Mouse (Mus musculus) stomach, embryonic 16.5 days (tissue): ENCODE data around the gene Nrip1. TPM values are rescaled to one million over a fixed set of nuclear protein-coding genes. Genes with fewer than 3 reads are reported as not detected.

Source experiments
- ATAC-seq: fragments of 200-750 bp; cut with Nextera tagmentation; 2 replicates; pipeline ENCODE4 v1.8.0; 2017; ENCODE audit warnings: moderate number of reproducible peaks, moderate TSS enrichment; ENCODE audit not compliant: insufficient read depth, low FRiP score
- H3K27ac ChIP-seq: fragments of 300-500 bp; sonication (generic); 2 replicates; pipeline ENCODE4 v1.5.1; 2014; ENCODE audit warnings: low read length
- H3K27me3 ChIP-seq: fragments of 300-500 bp; sonication (generic); 2 replicates; pipeline ENCODE4 v1.6.1; 2014; ENCODE audit warnings: low read length, control low read depth, mixed read lengths; ENCODE audit not compliant: control insufficient read depth, insufficient read depth
- H3K36me3 ChIP-seq: fragments of 300-500 bp; sonication (generic); 2 replicates; pipeline ENCODE4 v1.6.1; 2014; ENCODE audit warnings: low read length; ENCODE audit not compliant: control insufficient read depth, insufficient read depth
- H3K4me1 ChIP-seq: fragments of 300-500 bp; sonication (generic); 2 replicates; pipeline ENCODE4 v1.6.1; 2014; ENCODE audit warnings: low read length, control low read depth, mixed read lengths; ENCODE audit not compliant: control insufficient read depth, insufficient read depth
- H3K4me2 ChIP-seq: fragments of 300-500 bp; sonication (generic); 2 replicates; pipeline ENCODE4 v1.6.1; 2014; ENCODE audit warnings: low read depth, low read length, mixed read lengths
- H3K4me3 ChIP-seq: fragments of 300-500 bp; sonication (generic); replicated peaks from 2 replicates; pipeline ENCODE4 v1.5.1; 2014; ENCODE audit warnings: mild to moderate bottlenecking, low read length
- H3K9ac ChIP-seq: fragments of 300-500 bp; sonication (generic); 2 replicates; pipeline ENCODE4 v1.6.1; 2014; ENCODE audit warnings: low read length
- H3K9me3 ChIP-seq: fragments of 300-500 bp; sonication (generic); replicated peaks from 2 replicates; pipeline ENCODE4 v1.6.1; 2016; ENCODE audit warnings: low read length, control low read depth; ENCODE audit not compliant: control insufficient read depth
- WGBS: fragments of 180-500 bp; shearing (Covaris S2); extraction: QIAGEN DNeasy Blood & Tissue Kit; methylation state at CpG from one replicate; pipeline ENCODE4 v1.1.7; 2014; 5-methylcytosine and 5-hydroxymethylcytosine counted together
- polyA plus RNA-seq: library from polyadenylated mRNA; unstranded; fragments of >200 nt; fragmentation: Nextera tagmentation; extraction: Ambion mirVana; gene quantifications from 2 replicates; pipeline ENCODE4 v1.2.1, GENCODE M21; 2015

The Nrip1 gene
- polyA plus RNA-seq, 1 experiment from 2014 or later: 34.8 TPM

DNA sequence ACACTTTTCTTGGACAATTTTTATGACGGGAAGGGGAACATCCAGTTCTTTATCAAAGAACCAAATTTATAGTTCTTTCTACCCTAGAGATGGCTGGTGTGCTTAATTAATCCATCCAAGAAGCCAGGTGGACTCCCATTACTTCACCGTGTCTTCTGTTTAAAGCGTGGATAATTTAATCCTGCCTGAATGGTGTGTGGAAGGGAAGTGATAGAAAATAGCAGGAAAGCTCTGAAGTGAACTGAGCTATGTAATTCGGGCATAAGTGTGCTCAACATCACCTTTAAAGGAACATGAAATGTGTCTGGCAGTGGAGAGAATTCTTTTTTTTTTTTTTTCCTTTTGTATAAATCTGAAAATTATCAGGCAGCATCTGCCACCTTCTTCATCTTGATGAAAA is 12.4 kb upstream of the Nrip1 start:
- Histone ChIP-seq H3K36me3 (no peaks in the 10 kb centered on the region), H3K9me3 (no peaks in the 10 kb centered on the region), H3K27ac (no peak overlapping the region), H3K27me3 (no peaks in the 10 kb centered on the region), H3K4me2 (no peak overlapping the region), H3K4me1 (no peaks in the 10 kb centered on the region), H3K4me3 (no peak overlapping the region), H3K9ac (no peak overlapping the region)
- no peak for ATAC-seq
- WGBS: 86% methylated on average over 4 of the region's 4 CpGs

DNA sequence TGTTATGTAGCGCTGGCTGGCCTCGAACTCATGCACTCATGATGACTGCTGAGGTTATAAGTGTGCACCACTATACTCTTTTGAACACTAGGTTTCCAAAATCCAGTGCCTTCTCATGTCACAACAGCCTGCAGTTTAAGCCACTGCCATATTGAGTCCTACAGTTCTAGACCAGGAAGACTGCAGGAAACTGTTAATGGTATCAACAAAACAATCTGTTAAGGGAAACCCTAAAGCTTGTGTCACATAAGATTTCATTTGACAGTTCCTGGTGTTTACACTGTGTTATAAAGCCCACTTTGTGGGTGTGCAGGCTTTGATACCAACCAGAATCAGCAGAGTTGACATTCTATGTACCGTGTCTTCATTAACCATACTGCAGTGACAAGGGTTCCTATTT is 3.6 kb upstream of the Nrip1 start:
- no peak overlapping the region for H3K4me2 ChIP-seq
- no peaks in the 10 kb centered on the region for H3K27me3 ChIP-seq
- no peak overlapping the region for H3K27ac ChIP-seq
- no peak overlapping the region for H3K4me3 ChIP-seq
- ATAC-seq: no peak
- no peak overlapping the region for H3K9ac ChIP-seq
- no peaks in the 10 kb centered on the region for H3K9me3 ChIP-seq
- 95% methylated on average over 3 of the region's 3 CpGs for WGBS
- H3K4me1 ChIP-seq: 0 out of 2 replicates have a peak, but pooled peaks cover 5% of the 10 kb centered on the region
- H3K36me3 ChIP-seq: no peaks in the 10 kb centered on the region

DNA sequence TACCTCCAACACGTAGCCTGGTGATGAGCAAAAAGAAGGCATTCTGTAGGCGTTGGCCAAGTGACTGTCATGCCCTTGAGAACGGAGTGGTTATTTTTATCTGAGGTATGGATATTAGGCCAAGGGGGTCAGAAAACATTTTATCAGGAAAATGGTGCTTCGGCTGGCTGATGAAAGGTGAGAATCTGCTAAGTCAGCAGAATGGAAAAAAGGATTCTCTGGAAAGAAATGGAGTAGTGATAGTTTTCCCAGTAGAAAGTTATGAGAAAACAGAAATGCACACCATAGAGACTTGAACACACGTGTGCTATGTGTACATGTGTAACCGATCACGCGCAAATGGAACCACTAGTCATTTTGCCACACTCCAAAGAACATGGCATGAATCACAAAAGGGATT is 3.0 kb upstream of the Nrip1 start:
- H3K9me3 ChIP-seq: no peaks in the 10 kb centered on the region
- no peak overlapping the region for H3K4me2 ChIP-seq
- no peaks in the 10 kb centered on the region for H3K36me3 ChIP-seq
- H3K27me3 ChIP-seq: no peaks in the 10 kb centered on the region
- WGBS: 93% methylated on average over 8 of the region's 8 CpGs
- H3K9ac ChIP-seq: no peak overlapping the region
- no peak overlapping the region for H3K4me3 ChIP-seq
- no peak for ATAC-seq
- no peak overlapping the region for H3K27ac ChIP-seq
- 0 out of 2 replicates have a peak, but pooled peaks cover 5% of the 10 kb centered on the region for H3K4me1 ChIP-seq

DNA sequence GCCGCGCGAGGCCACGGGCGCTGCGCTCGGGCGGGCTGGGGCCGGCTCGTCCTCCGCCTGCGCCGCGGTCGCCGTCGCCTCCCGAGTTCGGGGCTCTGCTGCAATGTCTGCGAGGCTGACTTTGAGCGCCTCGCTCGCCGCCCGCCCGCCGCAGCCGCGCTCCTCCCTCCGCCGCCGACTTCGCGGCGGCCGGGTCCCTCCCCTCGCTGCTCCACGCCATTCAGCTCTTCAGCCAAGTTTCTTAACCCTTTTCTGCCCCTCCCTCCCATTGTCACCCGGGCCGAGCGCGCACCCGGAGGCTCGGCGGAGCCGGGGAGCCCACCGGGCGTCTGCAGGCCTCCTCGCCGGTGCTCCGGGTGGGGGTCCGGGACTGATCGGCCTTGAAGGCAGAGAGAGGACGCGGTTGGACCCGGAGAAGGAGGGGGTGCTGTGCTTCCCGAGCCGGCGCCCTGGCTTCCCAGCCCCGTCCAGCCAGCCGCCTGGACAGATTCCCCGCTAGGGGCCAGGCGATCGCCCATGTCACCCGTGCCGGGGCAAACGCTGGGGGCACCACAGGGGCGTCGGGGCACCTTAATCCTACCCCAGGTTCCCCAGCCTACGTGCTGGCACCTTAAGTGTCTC is 576 bp downstream of the Nrip1 start:
- Histone ChIP-seq H3K27ac (peak overlapping the region; percentile 98), H3K4me3 (peak overlapping the region; percentile 83), H3K4me1 (peaks cover 21% of the 10 kb centered on the region; the same call in 1 of the 2 replicates), H3K9me3 (no peaks in the 10 kb centered on the region), H3K27me3 (no peaks in the 10 kb centered on the region), H3K4me2 (peak overlapping the region; percentile 75), H3K36me3 (no peaks in the 10 kb centered on the region), H3K9ac (peak overlapping the region; percentile 100)
- under 1% methylated on average over 62 of the region's 70 CpGs for WGBS
- peak; percentile 94 for ATAC-seq

DNA sequence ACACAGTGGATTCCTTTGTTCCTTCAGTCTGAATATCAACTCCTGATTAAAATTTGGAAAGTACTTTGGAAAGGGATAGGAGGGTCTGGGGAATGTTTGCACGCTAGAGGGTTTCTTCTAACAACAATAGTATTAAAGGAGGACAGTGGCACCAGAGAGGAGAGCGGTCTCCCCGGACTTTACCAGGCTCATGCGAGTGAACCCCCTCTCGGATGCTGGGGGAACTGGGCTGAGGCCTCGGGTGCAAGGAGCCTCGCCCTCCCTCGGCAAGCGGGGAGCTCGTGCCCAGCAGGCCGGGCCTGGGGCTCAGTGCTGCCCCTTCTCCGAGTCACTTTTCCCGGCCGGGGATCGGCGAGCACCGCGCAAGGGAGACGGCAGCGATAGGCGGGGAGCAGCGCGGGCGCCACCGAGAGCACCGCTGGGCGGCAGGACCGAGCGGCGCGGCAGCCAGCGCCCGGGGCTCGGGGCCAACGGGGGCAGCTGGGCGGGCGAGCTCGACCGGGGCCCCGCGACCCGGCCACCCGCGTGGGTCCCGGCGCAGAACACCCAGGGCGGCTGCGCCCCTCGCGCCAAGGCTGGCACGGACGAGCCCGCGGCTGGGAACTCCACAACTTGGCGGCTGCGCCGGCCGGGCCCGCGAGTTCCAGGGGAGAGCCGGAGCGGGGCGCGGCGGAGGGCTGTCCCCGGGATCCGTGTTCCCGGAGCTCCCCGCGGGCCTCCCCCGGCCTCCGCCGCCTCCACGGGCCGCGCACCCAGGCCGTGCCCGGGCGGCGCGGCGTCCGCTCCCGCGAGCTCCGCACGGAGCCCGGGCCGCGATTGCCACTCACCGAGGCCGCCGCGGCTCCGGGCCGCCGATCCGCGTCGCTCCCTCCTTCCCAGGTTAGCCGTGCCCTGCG is 1.3 kb downstream of the Nrip1 start:
- Histone ChIP-seq H3K36me3 (no peaks in the 10 kb centered on the region), H3K4me1 (peaks cover 26% of the 10 kb centered on the region), H3K9me3 (no peaks in the 10 kb centered on the region), H3K4me3 (peak overlapping the region; percentile 83), H3K27ac (peak overlapping the region; percentile 98), H3K27me3 (no peaks in the 10 kb centered on the region), H3K4me2 (peak overlapping the region; percentile 59), H3K9ac (peak overlapping the region; percentile 100)
- WGBS: 1% methylated on average over 78 of the region's 102 CpGs
- peak; percentile 63 for ATAC-seq

DNA sequence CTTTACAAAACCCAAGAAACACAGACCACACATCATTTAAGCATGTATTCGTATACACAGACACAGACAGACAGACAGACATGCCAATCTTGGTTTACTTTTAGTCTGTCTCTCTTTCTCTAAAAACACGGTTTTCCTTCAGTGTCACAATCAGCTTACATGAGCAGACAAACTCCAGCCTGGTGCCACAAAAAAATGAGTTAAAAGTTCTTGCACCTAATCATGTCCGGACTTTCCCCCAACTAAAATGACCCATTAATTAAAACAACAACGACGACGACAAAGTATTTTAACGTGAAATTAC is 2.1 kb downstream of the Nrip1 start:
- Histone ChIP-seq H3K4me3 (peak overlapping the region; percentile 83), H3K4me2 (peak overlapping the region; percentile 59), H3K36me3 (no peaks in the 10 kb centered on the region), H3K9ac (peak overlapping the region; percentile 100), H3K27ac (no peak overlapping the region), H3K9me3 (no peaks in the 10 kb centered on the region), H3K4me1 (peaks cover 32% of the 10 kb centered on the region), H3K27me3 (no peaks in the 10 kb centered on the region)
- WGBS: under 1% methylated on average over 7 of the region's 7 CpGs
- no peak for ATAC-seq

DNA sequence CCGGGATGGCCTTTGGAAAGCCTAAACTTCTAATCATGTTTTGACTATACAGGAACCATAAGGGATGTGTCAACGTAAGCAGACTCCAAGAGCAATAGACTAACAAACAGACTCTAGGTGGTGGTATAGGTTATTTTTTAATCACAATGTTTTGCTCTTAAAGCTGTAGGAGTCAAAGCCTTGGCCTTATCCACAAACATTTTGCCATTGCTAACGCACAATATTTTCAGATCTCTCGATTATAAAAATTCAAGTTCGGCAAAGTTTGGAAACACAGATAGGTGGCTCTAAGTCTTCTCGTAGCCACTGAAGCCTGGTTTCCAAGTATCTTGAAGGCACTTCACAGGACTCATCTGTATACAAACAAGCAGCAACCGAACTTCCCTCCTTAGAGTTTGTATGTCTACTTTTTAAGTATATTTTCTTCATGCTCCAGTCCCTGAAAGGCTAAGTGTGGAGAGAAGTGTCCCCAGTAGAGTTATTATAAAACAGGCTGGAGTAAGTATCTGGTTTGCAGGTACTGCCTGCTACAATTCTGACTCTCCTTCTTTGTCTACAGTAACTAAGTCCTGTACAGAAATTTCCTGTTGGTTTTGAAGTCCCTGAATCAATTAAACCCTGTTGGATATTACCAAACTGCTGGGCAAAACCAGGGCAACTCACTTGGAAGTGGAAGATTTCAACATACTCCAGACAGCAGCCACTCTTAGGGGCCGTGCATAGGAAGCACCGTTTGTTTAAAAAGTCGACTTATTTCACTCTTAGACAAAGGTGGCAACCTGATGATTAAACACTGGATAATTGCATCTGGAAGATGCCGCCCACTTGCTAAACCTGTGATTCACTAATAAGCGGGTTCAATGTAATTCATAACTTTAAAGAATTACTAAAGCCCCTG is 2.7 kb downstream of the Nrip1 start:
- peak overlapping the region; percentile 100 for H3K9ac ChIP-seq
- peak overlapping the region; percentile 83 for H3K4me3 ChIP-seq
- no peaks in the 10 kb centered on the region for H3K36me3 ChIP-seq
- ATAC-seq: no peak
- H3K4me1 ChIP-seq: peaks cover 32% of the 10 kb centered on the region
- 15% methylated on average over 12 of the region's 12 CpGs for WGBS
- peak overlapping the region; percentile 59 for H3K4me2 ChIP-seq
- H3K27ac ChIP-seq: peak overlapping the region; percentile 0; the same call in 1 of the 2 replicates
- H3K27me3 ChIP-seq: no peaks in the 10 kb centered on the region
- no peaks in the 10 kb centered on the region for H3K9me3 ChIP-seq

DNA sequence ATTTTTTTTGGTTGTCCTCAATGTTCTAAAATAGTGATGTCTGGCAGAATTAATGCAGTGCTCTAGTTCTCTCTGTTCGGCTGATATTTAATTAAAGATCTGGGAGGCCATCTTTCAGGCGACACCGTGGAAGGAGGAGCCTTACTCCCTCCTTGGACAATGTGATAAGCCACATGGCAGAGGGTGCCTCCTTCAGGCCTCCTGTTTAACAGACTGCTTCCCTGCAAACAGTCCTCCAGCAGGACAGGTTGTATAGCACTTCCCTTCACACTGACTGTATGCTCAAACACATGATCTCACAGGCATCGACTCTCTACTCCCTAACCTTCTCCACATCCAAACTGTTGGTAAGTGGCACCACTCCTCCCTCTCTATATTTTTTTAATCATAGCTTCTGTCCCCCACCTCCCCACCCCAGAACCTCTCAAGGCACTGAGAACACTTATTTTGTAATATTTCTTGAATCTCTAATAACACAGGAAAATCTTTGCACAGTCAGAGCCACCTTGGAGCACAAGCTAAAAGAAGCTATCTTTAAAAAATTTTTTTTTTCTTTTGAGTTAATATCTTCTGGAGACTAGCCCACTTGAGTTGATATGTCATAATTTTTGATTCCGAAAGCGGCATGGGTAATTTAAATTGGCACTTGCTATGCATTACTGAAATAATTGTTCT is 3.4 kb downstream of the Nrip1 start:
- no peak for ATAC-seq
- no peak overlapping the region for H3K9ac ChIP-seq
- 25% methylated on average over 6 of the region's 6 CpGs for WGBS
- peak overlapping the region; percentile 83 for H3K4me3 ChIP-seq
- H3K4me2 ChIP-seq: peak overlapping the region; percentile 59
- H3K4me1 ChIP-seq: peaks cover 35% of the 10 kb centered on the region
- no peaks in the 10 kb centered on the region for H3K9me3 ChIP-seq
- H3K27me3 ChIP-seq: no peaks in the 10 kb centered on the region
- peaks cover 2% of the 10 kb centered on the region; the same call in 1 of the 2 replicates for H3K36me3 ChIP-seq
- no peak overlapping the region for H3K27ac ChIP-seq
